Mouse (Mus musculus): ENCODE data around the gene 6030452D12Rik. TPM values are rescaled to one million over a fixed set of nuclear protein-coding genes. Genes with fewer than 3 reads are reported as not detected.

Gene 6030452D12Rik
- total and polyA plus RNA-seq, 3 experiments = not detected

DNA sequence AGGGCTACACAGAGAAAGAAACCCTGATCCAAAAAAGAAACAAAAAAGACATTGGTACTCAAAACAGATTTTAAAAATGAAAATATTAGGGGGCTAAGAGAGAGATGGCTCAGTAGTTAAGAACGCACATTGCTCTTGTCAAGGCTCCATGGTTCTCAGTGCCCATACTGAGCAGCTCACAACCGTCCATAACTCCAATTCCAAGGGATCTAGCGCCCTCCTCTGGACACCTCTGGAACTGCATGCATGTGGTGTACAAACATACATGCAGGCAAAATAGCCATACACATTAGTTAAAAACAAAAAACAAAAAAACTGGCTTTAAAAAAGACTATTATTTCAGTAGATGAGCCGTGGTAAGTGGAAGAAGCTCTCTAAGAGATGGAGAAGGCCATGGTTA, 30.2 kb downstream of the 6030452D12Rik start:
- no peak for TF ChIP-seq USF1 (IDR thresholded peaks at IDR 0.05; ENCODE audit: low read depth, low read length)
- TF ChIP-seq EP300 (IDR thresholded peaks at IDR 0.05; ENCODE audit: low read length) = no peak
- TF ChIP-seq HCFC1 (IDR thresholded peaks at IDR 0.05; ENCODE audit: low read depth, low read length) = no peak
- TF ChIP-seq ZKSCAN1 (IDR thresholded peaks at IDR 0.05; ENCODE audit: borderline replicate concordance, low read depth, low read length) = no peak
- TF ChIP-seq GABPA (IDR thresholded peaks at IDR 0.05; ENCODE audit: insufficient replicate concordance, low read depth, low read length) = no peak
- TF ChIP-seq ZC3H11A (IDR thresholded peaks at IDR 0.05; ENCODE audit: low read depth, low read length) = no peak
- peak; percentile 38 for TF ChIP-seq RAD21 (IDR thresholded peaks at IDR 0.05; ENCODE audit: low read depth, low read length)
- TF ChIP-seq SMC3 (IDR thresholded peaks at IDR 0.05; ENCODE audit: low read depth, low read length) = peak; percentile 27; the same call in 1 of the 2 replicates
- no peak for TF ChIP-seq NRF1 (IDR thresholded peaks at IDR 0.05; ENCODE audit: low read depth, low read length)
- no peak for TF ChIP-seq MAX (IDR thresholded peaks at IDR 0.05; ENCODE audit: low read length)
- no peak for TF ChIP-seq CHD2 (IDR thresholded peaks at IDR 0.05; ENCODE audit: low read length)
- TF ChIP-seq CTCF (conservative IDR thresholded peaks at IDR 0.05 in 1 of 2, IDR thresholded peaks at IDR 0.05 in 1 of 2; ENCODE audit: low read depth in 2 of 2, low read length in 2 of 2) = peak; percentile 58 to 84
- no peak for TF ChIP-seq SIN3A (IDR thresholded peaks at IDR 0.05; ENCODE audit: low read length)
- peak; percentile 8 for DNase-seq (ENCODE audit: extremely low read depth)

DNA sequence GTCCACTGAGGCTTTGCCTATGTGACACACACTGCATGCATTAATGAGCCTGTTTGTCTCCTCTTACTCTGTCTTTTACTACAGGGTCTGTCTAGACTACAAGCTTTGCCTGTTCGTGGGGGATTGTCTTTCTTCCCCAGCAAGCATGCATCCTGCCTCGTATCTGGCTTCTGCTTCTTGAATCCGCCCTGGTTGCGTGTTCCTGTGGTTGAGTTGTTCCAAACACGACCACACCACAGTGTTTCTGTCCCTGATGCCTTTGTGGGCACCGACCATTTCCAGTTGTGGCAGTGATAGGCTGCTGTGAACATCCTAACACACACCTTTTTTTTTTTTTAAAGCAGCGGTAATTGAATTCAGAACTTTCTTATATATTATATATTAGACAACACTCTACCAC, 33.4 kb downstream of the 6030452D12Rik start:
- Histone ChIP-seq H3K4me3 (replicated peaks in 1 of 3; ENCODE audit: low read depth in 2 of 3, low read length in 2 of 3, poor library complexity in 1 of 3) (no peak overlapping the region), H3K79me2 (replicated peaks; ENCODE audit: control insufficient read depth, extremely low read depth, insufficient read depth, poor library complexity, severe bottlenecking) (no peaks in the 10 kb centered on the region), H3K27ac (ENCODE audit: insufficient read depth, low read depth) (no peak overlapping the region), H3K4me1 (ENCODE audit: control insufficient read depth in 1 of 2, insufficient read depth in 2 of 2) (peaks cover 3 to 5% of the 10 kb centered on the region in 2 experiments; a peak in 3 of 4 replicates), H3K27me3 (replicated peaks) (no peaks in the 10 kb centered on the region), H3K4me2 (ENCODE audit: insufficient read depth, low read depth, poor library complexity, severe bottlenecking) (no peak overlapping the region), H3K36me3 (replicated peaks in 1 of 2; ENCODE audit: control insufficient read depth in 1 of 2, insufficient read depth in 1 of 2, low read length in 1 of 2) (no peaks in the 10 kb centered on the region), H3K9ac (ENCODE audit: insufficient read depth, low read depth) (no peak overlapping the region), H3K9me3 (replicated peaks; ENCODE audit: low read length) (no peaks in the 10 kb centered on the region)
- DNase-seq (ENCODE audit: extremely low read depth) = no peak
- no peak for TF ChIP-seq BHLHE40 (IDR thresholded peaks at IDR 0.05; ENCODE audit: low read depth, low read length)
- no peak for TF ChIP-seq ELF1 (IDR thresholded peaks at IDR 0.05; ENCODE audit: low read depth, low read length)
- no peak for TF ChIP-seq EP300 (IDR thresholded peaks at IDR 0.05; ENCODE audit: low read length)
- no peak for TF ChIP-seq E2F4 (IDR thresholded peaks at IDR 0.05; ENCODE audit: insufficient replicate concordance, low read depth, low read length)
- TF ChIP-seq ZNF384 (IDR thresholded peaks at IDR 0.05; ENCODE audit: low read depth, low read length) = 0 out of 2 replicates have a peak, but pooled peaks have one; percentile 7
- TF ChIP-seq ZKSCAN1 (IDR thresholded peaks at IDR 0.05; ENCODE audit: borderline replicate concordance, low read depth, low read length) = no peak
- dilution Hi-C loops (cut with MboI; ENCODE audit: extremely low pct_ligation_motif_present, extremely low pct_unique_long_range_greater_than_20kb, low sequenced_read_pairs) (no loop called here), in situ Hi-C loops (cut with MboI; ENCODE audit: low pct_ligation_motif_present, low pct_unique_long_range_greater_than_20kb, low sequenced_read_pairs) (no loop called here)

More for the DNA sequence above, 30.2 kb downstream of the 6030452D12Rik start:
- Histone ChIP-seq H3K4me3 (replicated peaks in 1 of 3; ENCODE audit: low read depth in 2 of 3, low read length in 2 of 3, poor library complexity in 1 of 3) (no peak overlapping the region), H3K27ac (ENCODE audit: insufficient read depth, low read depth) (no peak overlapping the region), H3K79me2 (replicated peaks; ENCODE audit: control insufficient read depth, extremely low read depth, insufficient read depth, poor library complexity, severe bottlenecking) (no peaks in the 10 kb centered on the region), H3K36me3 (replicated peaks in 1 of 2; ENCODE audit: control insufficient read depth in 1 of 2, insufficient read depth in 1 of 2, low read length in 1 of 2) (no peaks in the 10 kb centered on the region), H3K9me3 (replicated peaks; ENCODE audit: low read length) (no peaks in the 10 kb centered on the region), H3K4me1 (ENCODE audit: control insufficient read depth in 1 of 2, insufficient read depth in 2 of 2) (peaks cover 3 to 5% of the 10 kb centered on the region in 2 experiments; a peak in 3 of 4 replicates), H3K27me3 (replicated peaks) (no peaks in the 10 kb centered on the region), H3K9ac (ENCODE audit: insufficient read depth, low read depth) (no peak overlapping the region), H3K4me2 (ENCODE audit: insufficient read depth, low read depth, poor library complexity, severe bottlenecking) (no peak overlapping the region)
- in situ Hi-C loops (cut with MboI; ENCODE audit: low pct_ligation_motif_present, low pct_unique_long_range_greater_than_20kb, low sequenced_read_pairs) (no loop called here), dilution Hi-C loops (cut with MboI; ENCODE audit: extremely low pct_ligation_motif_present, extremely low pct_unique_long_range_greater_than_20kb, low sequenced_read_pairs) (no loop called here)
